Mouse (Mus musculus): ENCODE results near the gene Tubg2. TPM values are rescaled to one million over a fixed set of nuclear protein-coding genes. Genes with fewer than 3 reads are reported as not detected.
A peak's percentile ranks its signal among the peaks of the same experiment; 100 is the strongest.

Tubg2 gene
- polyA plus RNA-seq, 1 experiment from 2014 or later, result 2.3 TPM

GRCm38 (mm10) chr11:101127075-101127474 lies 28.6 kb upstream of the Tubg2 start:
- Histone ChIP-seq H3K4me1 (peaks cover 7% of the 10 kb centered on the region), H3K27ac (no peak overlapping the region), H3K36me3 (replicated peaks) (peaks cover 56% of the 10 kb centered on the region), H3K9me3 (peaks cover 13% of the 10 kb centered on the region; the same call in 1 of the 2 replicates), H3K27me3 (ENCODE audit: poor library complexity, severe bottlenecking) (no peaks in the 10 kb centered on the region), H3K4me3 (no peak overlapping the region)
- DNase-seq (ENCODE audit: extremely low spot score, low spot score), result no peak
- 85% methylated on average over 1 of the region's 1 CpGs for WGBS

DNA sequence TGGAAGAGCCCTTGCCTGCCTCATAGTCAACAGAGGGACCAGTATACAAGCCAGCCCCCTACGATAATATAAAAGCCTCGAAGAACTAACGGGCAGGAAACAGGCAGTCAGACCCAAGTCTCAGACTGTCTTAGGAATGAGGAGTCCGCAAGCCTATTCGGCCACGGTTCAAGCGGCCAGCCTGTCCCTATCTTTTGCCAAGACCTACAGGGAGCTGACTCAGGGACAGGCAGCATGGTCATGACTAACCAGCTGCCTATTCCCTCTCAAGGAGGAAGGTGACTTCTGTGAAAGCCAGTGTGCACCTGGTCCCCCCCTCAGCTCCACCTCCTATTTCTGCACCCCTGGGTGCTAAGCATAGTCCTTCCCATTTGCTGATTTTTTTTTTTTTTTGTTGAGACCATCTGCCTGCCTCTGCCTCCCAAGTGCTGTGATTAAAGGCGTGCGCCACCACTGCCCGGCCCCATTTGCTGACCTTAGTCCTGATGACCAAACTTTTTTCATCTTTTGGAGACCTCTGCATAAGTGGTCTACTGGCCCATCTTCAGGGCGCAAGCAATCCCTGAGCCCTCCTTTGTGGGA lies 26.6 kb upstream of the Tubg2 start:
- Histone ChIP-seq H3K36me3 (replicated peaks) (peaks cover 35% of the 10 kb centered on the region), H3K27ac (no peak overlapping the region), H3K27me3 (ENCODE audit: poor library complexity, severe bottlenecking) (no peaks in the 10 kb centered on the region), H3K9me3 (peaks cover 13% of the 10 kb centered on the region; the same call in 1 of the 2 replicates), H3K4me1 (peaks cover 7% of the 10 kb centered on the region), H3K4me3 (no peak overlapping the region)
- WGBS, result 90% methylated on average over 11 of the region's 11 CpGs
- no peak for DNase-seq (ENCODE audit: extremely low spot score, low spot score)

GRCm38 (mm10) chr11:101130056-101130756 lies 25.5 kb upstream of the Tubg2 start:
- peaks cover 7% of the 10 kb centered on the region for H3K4me1 ChIP-seq
- WGBS, result 59% methylated on average over 18 of the region's 18 CpGs
- no peak overlapping the region for H3K27ac ChIP-seq
- no peak overlapping the region for H3K4me3 ChIP-seq
- DNase-seq (ENCODE audit: extremely low spot score, low spot score), result no peak
- H3K27me3 ChIP-seq (ENCODE audit: poor library complexity, severe bottlenecking), result no peaks in the 10 kb centered on the region
- H3K9me3 ChIP-seq, result peaks cover 13% of the 10 kb centered on the region; the same call in 1 of the 2 replicates
- peaks cover 25% of the 10 kb centered on the region for H3K36me3 ChIP-seq (replicated peaks)

DNA sequence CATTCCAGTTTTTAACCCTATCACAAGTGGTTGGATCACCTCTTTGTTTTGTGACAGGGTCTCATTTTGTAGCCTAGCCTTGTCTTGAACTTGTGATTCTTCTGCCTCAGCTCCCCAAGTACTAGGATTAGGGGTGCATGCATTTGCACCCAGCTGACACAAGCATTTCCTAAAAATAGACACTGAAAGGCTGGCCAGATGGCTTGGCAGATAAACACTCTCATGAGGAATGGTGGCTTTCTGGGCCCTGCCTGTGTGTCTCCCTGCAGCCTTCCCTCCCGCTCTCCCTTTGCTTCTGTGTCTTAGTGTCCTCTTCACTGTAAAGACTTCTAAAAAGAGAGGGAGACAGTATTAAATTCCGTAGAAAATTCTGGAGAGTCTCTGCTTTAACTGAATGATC lies 24.5 kb upstream of the Tubg2 start:
- no peaks in the 10 kb centered on the region for H3K27me3 ChIP-seq (ENCODE audit: poor library complexity, severe bottlenecking)
- DNase-seq (ENCODE audit: extremely low spot score, low spot score), result no peak
- H3K4me1 ChIP-seq, result peaks cover 7% of the 10 kb centered on the region
- no peak overlapping the region for H3K4me3 ChIP-seq
- H3K36me3 ChIP-seq (replicated peaks), result peaks cover 15% of the 10 kb centered on the region
- 82% methylated on average over 2 of the region's 2 CpGs for WGBS
- peaks cover 12% of the 10 kb centered on the region; the same call in 1 of the 2 replicates for H3K9me3 ChIP-seq
- no peak overlapping the region for H3K27ac ChIP-seq

DNA sequence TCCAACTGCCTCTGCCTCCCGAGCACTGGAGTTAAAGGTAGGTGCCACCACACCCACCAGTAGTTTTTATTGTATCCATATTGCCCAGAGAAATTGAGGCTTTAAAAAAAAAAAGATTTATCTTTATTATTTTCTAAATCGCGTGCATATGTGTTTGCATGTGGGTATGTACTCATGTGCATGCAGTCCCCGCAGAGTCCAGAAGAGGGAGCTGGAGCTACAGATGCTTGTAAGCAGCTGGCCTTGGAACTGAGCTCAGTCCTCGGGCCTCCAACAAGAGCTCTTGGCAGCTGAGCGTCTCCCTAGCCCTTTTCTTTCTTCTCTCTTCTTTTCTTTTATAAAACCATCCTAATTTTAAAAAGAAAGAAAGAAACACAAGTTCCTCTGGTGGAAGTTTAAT lies 24.0 kb upstream of the Tubg2 start:
- 89% methylated on average over 6 of the region's 6 CpGs for WGBS
- DNase-seq (ENCODE audit: extremely low spot score, low spot score), result no peak
- Histone ChIP-seq H3K27me3 (ENCODE audit: poor library complexity, severe bottlenecking) (no peaks in the 10 kb centered on the region), H3K4me3 (no peak overlapping the region), H3K4me1 (peaks cover 7% of the 10 kb centered on the region), H3K9me3 (peaks cover 7% of the 10 kb centered on the region; the same call in 1 of the 2 replicates), H3K36me3 (replicated peaks) (peaks cover 10% of the 10 kb centered on the region), H3K27ac (no peak overlapping the region)

DNA sequence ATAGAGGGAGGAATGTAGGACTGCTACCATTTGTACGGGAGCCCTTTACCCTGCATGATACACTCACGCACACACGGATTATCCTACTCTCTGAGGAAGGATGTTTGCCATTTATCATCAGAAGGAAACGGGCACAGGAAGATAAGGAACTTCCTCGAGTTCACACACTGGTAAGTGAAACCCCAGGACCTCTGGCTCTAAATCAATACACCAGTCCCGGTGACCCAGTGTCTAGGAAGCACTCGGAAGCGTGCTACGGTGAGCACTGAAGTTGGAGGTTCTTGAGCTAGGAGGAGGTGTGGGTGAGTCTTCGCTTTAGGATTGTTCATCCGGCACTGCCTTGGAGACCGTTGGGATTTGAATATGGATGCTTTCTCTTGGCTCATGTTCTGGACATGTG lies 22.7 kb upstream of the Tubg2 start:
- H3K27ac ChIP-seq, result no peak overlapping the region
- H3K4me3 ChIP-seq, result no peak overlapping the region
- H3K4me1 ChIP-seq, result peaks cover 7% of the 10 kb centered on the region
- 83% methylated on average over 12 of the region's 12 CpGs for WGBS
- H3K9me3 ChIP-seq, result no peaks in the 10 kb centered on the region
- no peaks in the 10 kb centered on the region for H3K36me3 ChIP-seq (replicated peaks)
- H3K27me3 ChIP-seq (ENCODE audit: poor library complexity, severe bottlenecking), result no peaks in the 10 kb centered on the region
- no peak for DNase-seq (ENCODE audit: extremely low spot score, low spot score)

- WGBS, result 87% methylated on average over 13 of the region's 13 CpGs
Observed at GRCm38 (mm10) chr11:101134217-101134865, 21.4 kb upstream of the Tubg2 start.

DNA sequence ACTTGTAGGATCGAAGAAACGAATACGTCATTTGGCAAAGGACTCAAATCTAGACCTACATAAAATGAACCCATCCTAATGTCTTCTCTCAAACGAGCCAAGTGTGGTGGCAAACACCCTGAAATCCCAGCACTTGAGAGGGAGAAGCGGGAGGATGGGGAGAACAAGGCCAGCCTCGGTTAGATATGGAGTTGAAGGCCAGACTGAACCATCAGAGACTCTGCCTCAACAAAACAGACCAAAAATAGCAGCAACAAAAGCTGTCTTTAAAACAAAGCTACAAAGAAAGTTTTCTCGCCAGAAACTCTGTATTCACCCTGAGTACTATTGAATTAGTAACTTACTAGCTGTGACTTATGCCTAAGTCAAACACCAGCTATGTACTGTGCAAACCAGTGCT lies 18.7 kb upstream of the Tubg2 start:
- Histone ChIP-seq H3K36me3 (replicated peaks) (no peaks in the 10 kb centered on the region), H3K4me3 (no peak overlapping the region), H3K27ac (no peak overlapping the region), H3K4me1 (peaks cover 37% of the 10 kb centered on the region), H3K9me3 (no peaks in the 10 kb centered on the region), H3K27me3 (ENCODE audit: poor library complexity, severe bottlenecking) (peaks cover 30% of the 10 kb centered on the region)
- DNase-seq (ENCODE audit: extremely low spot score, low spot score), result no peak
- WGBS, result 84% methylated on average over 7 of the region's 7 CpGs

More at GRCm38 (mm10) chr11:101134217-101134865, 21.4 kb upstream of the Tubg2 start:
- no peaks in the 10 kb centered on the region for H3K36me3 ChIP-seq (replicated peaks)
- no peaks in the 10 kb centered on the region for H3K9me3 ChIP-seq
- H3K4me3 ChIP-seq, result no peak overlapping the region
- no peak for DNase-seq (ENCODE audit: extremely low spot score, low spot score)
- H3K27ac ChIP-seq, result no peak overlapping the region
- H3K4me1 ChIP-seq, result peaks cover 17% of the 10 kb centered on the region
- H3K27me3 ChIP-seq (ENCODE audit: poor library complexity, severe bottlenecking), result 0 out of 2 replicates have a peak, but pooled peaks cover 6% of the 10 kb centered on the region

GRCm38 (mm10) chr11:101138536-101139181 lies 17.0 kb upstream of the Tubg2 start:
- Histone ChIP-seq H3K4me1 (peaks cover 42% of the 10 kb centered on the region), H3K36me3 (replicated peaks) (no peaks in the 10 kb centered on the region), H3K9me3 (no peaks in the 10 kb centered on the region), H3K27ac (peak overlapping the region; percentile 74), H3K27me3 (ENCODE audit: poor library complexity, severe bottlenecking) (peaks cover 34% of the 10 kb centered on the region), H3K4me3 (peak overlapping the region; percentile 36)
- DNase-seq (ENCODE audit: extremely low spot score, low spot score), result peak; percentile 56
- 29% methylated on average over 15 of the region's 15 CpGs for WGBS

DNA sequence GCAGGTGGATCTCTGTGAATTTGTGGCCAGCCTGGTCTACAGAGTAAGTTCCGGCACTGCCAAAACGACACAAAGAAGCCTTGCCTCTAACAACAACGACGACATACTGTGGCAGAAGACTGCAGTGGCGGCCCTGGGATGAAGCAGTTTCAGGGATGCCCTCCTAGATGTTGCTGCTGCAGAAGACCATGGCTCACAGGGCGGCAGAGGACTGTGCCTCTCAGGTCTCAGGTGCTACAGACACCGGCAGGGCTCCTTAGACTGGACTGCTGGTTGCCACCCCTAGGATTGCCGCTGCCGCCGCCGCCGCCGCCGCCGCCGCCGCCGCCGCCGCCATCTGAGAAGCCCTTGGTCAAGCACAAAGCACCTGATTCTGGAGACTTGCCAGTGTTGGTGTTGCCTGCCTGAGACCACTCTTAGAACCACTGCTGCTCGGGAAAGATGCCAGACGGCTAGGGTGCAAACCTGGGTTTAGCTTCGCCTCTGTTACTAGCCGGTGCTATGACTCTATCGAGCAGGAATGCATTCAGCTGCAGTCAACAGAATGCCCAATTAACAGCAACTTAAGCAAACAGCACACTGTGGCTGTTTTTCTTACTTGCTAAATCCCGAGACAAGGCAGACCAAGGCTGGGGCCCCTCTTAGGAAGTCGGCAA lies 15.4 kb upstream of the Tubg2 start:
- WGBS, result 51% methylated on average over 27 of the region's 27 CpGs
- H3K4me3 ChIP-seq, result peak overlapping the region; percentile 44
- H3K9me3 ChIP-seq, result no peaks in the 10 kb centered on the region
- H3K27ac ChIP-seq, result peak overlapping the region; percentile 84
- peaks cover 47% of the 10 kb centered on the region for H3K4me1 ChIP-seq
- peak; percentile 25 for DNase-seq (ENCODE audit: extremely low spot score, low spot score)
- peaks cover 34% of the 10 kb centered on the region for H3K27me3 ChIP-seq (ENCODE audit: poor library complexity, severe bottlenecking)
- H3K36me3 ChIP-seq (replicated peaks), result no peaks in the 10 kb centered on the region

DNA sequence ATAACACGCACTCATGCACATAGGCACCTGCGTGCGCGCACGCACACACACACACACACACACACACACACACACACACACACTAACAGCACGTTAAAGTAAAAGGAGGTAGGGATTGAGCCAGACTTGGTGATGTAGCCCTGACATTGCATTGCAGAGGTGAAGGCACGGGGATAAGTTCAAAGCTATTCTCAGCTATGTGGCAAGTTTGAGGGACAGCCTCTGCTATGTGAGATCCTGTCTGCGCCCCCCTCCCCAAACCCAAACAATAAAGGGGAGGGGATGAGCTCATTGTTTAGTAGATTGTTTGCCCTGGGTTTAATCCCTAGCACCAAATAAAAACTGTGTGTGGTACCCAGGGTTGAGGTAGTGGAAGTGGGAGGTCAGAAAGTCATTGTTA lies 14.6 kb upstream of the Tubg2 start:
- WGBS, result 76% methylated on average over 8 of the region's 8 CpGs
- Histone ChIP-seq H3K36me3 (replicated peaks) (no peaks in the 10 kb centered on the region), H3K27ac (peak overlapping the region; percentile 84), H3K4me1 (peaks cover 47% of the 10 kb centered on the region), H3K27me3 (ENCODE audit: poor library complexity, severe bottlenecking) (peaks cover 34% of the 10 kb centered on the region), H3K9me3 (no peaks in the 10 kb centered on the region), H3K4me3 (peak overlapping the region; percentile 44; the same call in 1 of the 2 replicates)
- DNase-seq (ENCODE audit: extremely low spot score, low spot score), result no peak

- Histone ChIP-seq H3K4me1 (peaks cover 52% of the 10 kb centered on the region), H3K9me3 (no peaks in the 10 kb centered on the region), H3K27me3 (ENCODE audit: poor library complexity, severe bottlenecking) (peaks cover 34% of the 10 kb centered on the region), H3K4me3 (no peak overlapping the region), H3K36me3 (replicated peaks) (no peaks in the 10 kb centered on the region), H3K27ac (no peak overlapping the region)
- 88% methylated on average over 10 of the region's 10 CpGs for WGBS
- DNase-seq (ENCODE audit: extremely low spot score, low spot score), result no peak
Observed at GRCm38 (mm10) chr11:101142215-101142967, 13.3 kb upstream of the Tubg2 start.

All from forebrain, embryonic 10.5 days (tissue).